ENCODE assay signal across 23 mouse cellular contexts in the genomic region with DNA sequence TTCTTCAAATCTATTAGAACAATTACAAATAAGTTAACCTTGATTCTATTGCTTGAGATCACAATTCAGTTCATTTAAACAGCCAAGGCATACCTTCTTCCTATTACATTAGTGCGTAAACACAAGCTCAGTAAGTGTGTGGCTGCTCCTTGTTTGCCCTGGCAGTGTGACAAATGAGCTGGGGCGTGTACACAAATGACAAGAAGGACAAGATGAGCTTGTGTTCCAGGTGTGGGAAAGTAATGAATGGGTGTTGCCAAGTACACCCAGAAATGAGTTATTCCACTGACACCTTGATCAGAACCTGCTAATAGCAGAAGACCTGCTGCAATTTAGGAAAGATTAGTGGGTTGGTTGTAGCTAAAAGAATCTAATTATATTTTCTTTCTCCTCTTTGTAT.
DNase-seq lines count a peak whose midpoint lies in the region; ATAC-seq and TF ChIP-seq lines count a peak whose summit lies in the region.
"Had no signal": no experiment of that assay in that cellular context is flagged by ENCODE, and none has a peak within 500 bp of the region (broad histone marks: within the 10 kb centered on the region; RNA-seq: fewer than 3 reads in every experiment).

No protein-coding gene starts in this region.

- no peaks in the 10 kb centered on the region for H3K27me3 ChIP-seq in hindbrain, embryonic 16.5 days (replicated peaks; ENCODE audit: control insufficient read depth, insufficient read depth, low read length)
- H3K27me3 ChIP-seq in hindbrain, postnatal 0 days (ENCODE audit: insufficient read depth, low read length) = no peaks in the 10 kb centered on the region
- H3K27me3 ChIP-seq: embryonic facial prominence, embryonic 13.5 days; forebrain, embryonic 12.5 days; Patski had no signal

- no peak overlapping the region for H3K9ac ChIP-seq in hindbrain, embryonic 16.5 days (ENCODE audit: low read depth, low read length)
- no peak overlapping the region for H3K9ac ChIP-seq in hindbrain, postnatal 0 days (replicated peaks; ENCODE audit: low read length)
- H3K9ac ChIP-seq: embryonic facial prominence, embryonic 13.5 days; forebrain, embryonic 12.5 days had no signal

- no peak for TF ChIP-seq CTCF in hindbrain, postnatal 0 days (IDR thresholded peaks at IDR 0.05; ENCODE audit: low read depth)
- no peak for TF ChIP-seq CTCF in brain, embryonic 14.5 days (IDR thresholded peaks at IDR 0.05; ENCODE audit: borderline replicate concordance, extremely low read depth, insufficient read depth, insufficient read length)

- DNase-seq in hindbrain, postnatal 0 days (ENCODE audit: low spot score) = no peak
- peak; percentile 12 for DNase-seq in urinary bladder, postnatal 14 days (ENCODE audit: low spot score)
- DNase-seq in urinary bladder, postnatal 10 days (ENCODE audit: low spot score) = no peak
- DNase-seq in brain, embryonic 14.5 days (ENCODE audit: low read depth) = peak; percentile 37
- DNase-seq in gonadal fat pad, adult 2 months (ENCODE audit: low read depth) = peak; percentile 87
- no peak for DNase-seq in cerebellum, postnatal 14 days
- DNase-seq in left cerebral cortex, postnatal 10 days (ENCODE audit: extremely low spot score in 1 of 2, low spot score in 2 of 2) = no peak
- DNase-seq: adrenal gland, adult 8-10 months; adrenal gland, postnatal 14 days; adrenal gland, postnatal 36 days; cerebellum, adult 11 months; cerebellum, adult 18-20 months; cerebellum, adult 8-10 months; cerebellum, adult 9-11 months; cerebellum, postnatal 25 days had no signal

- intact Hi-C loops in left cerebral cortex, postnatal 10 days (cut with DNase I) = no loop called here

- TF ChIP-seq POLR2A in brain, embryonic 14.5 days (IDR thresholded peaks at IDR 0.05; ENCODE audit: borderline replicate concordance, extremely low read depth, insufficient read depth, insufficient read length, poor library complexity, severe bottlenecking) = no peak

- 64% methylated on average over 2 of the region's 2 CpGs for WGBS in hindbrain, embryonic 16.5 days
- WGBS in hindbrain, postnatal 0 days = 75% methylated on average over 2 of the region's 2 CpGs

- H3K4me2 ChIP-seq in hindbrain, embryonic 16.5 days (ENCODE audit: low read length) = no peak overlapping the region
- H3K4me2 ChIP-seq in hindbrain, postnatal 0 days (ENCODE audit: low read depth, low read length) = no peak overlapping the region
- H3K4me2 ChIP-seq: embryonic facial prominence, embryonic 13.5 days; forebrain, embryonic 12.5 days had no signal

- no peak overlapping the region for H3K27ac ChIP-seq in hindbrain, embryonic 16.5 days (ENCODE audit: low read depth, low read length)
- H3K27ac ChIP-seq in hindbrain, postnatal 0 days = no peak overlapping the region
- H3K27ac ChIP-seq: embryonic facial prominence, embryonic 13.5 days; forebrain, embryonic 10.5 days; forebrain, embryonic 12.5 days had no signal

- no peaks in the 10 kb centered on the region for H3K36me3 ChIP-seq in hindbrain, embryonic 16.5 days (ENCODE audit: control insufficient read depth, insufficient read depth, low read length)
- H3K36me3 ChIP-seq in hindbrain, postnatal 0 days (ENCODE audit: insufficient read depth, low read length) = no peaks in the 10 kb centered on the region
- H3K36me3 ChIP-seq: embryonic facial prominence, embryonic 13.5 days; forebrain, embryonic 10.5 days; forebrain, embryonic 12.5 days had no signal

- no peak overlapping the region for H3K4me3 ChIP-seq in hindbrain, embryonic 16.5 days (ENCODE audit: low read length)
- H3K4me3 ChIP-seq in hindbrain, postnatal 0 days (ENCODE audit: low read length) = no peak overlapping the region
- H3K4me3 ChIP-seq: embryonic facial prominence, embryonic 13.5 days; forebrain, embryonic 10.5 days; forebrain, embryonic 12.5 days had no signal

- no peaks in the 10 kb centered on the region; the same call in 1 of the 2 replicates for H3K9me3 ChIP-seq in hindbrain, embryonic 16.5 days (ENCODE audit: control insufficient read depth, low read length)
- H3K9me3 ChIP-seq in hindbrain, postnatal 0 days (ENCODE audit: low read length) = no peaks in the 10 kb centered on the region
- H3K9me3 ChIP-seq: embryonic facial prominence, embryonic 13.5 days; forebrain, embryonic 10.5 days; forebrain, embryonic 12.5 days had no signal

- H3K4me1 ChIP-seq in hindbrain, embryonic 16.5 days (ENCODE audit: control insufficient read depth, insufficient read depth, low read depth, low read length) = no peaks in the 10 kb centered on the region
- no peaks in the 10 kb centered on the region for H3K4me1 ChIP-seq in hindbrain, postnatal 0 days (ENCODE audit: insufficient read depth, low read length)
- H3K4me1 ChIP-seq: embryonic facial prominence, embryonic 13.5 days; forebrain, embryonic 10.5 days; forebrain, embryonic 12.5 days had no signal

- peak; percentile 40; the same call in 1 of the 2 replicates for ATAC-seq in hindbrain, embryonic 16.5 days
- no peak for ATAC-seq in hindbrain, postnatal 0 days
- ATAC-seq: activated CD4-positive, CD25-positive, alpha-beta regulatory T cell, adult 4 months; forebrain, embryonic 14.5 days; forebrain, embryonic 16.5 days; Patski had no signal

Comparison
In these comparisons a context has a peak if more than half of its experiments do, and no peak if none do; other contexts are left out.
1. DNase-seq: peak in urinary bladder, postnatal 14 days (single experiment), brain, embryonic 14.5 days (single experiment) and gonadal fat pad, adult 2 months (single experiment); none in hindbrain, postnatal 0 days (single experiment), urinary bladder, postnatal 10 days (single experiment), cerebellum, postnatal 14 days (0 of 2) and left cerebral cortex, postnatal 10 days (0 of 2).